Mouse (Mus musculus): ENCODE measurements around the gene Gcdh.

- TF ChIP-seq CTCF (IDR thresholded peaks at IDR 0.05; ENCODE audit: insufficient read depth, low read length): no peak
- TF ChIP-seq POLR2A (IDR thresholded peaks at IDR 0.05; ENCODE audit: borderline replicate concordance, extremely low read depth, low read depth, low read length): no peak
These were observed 14.8 kb downstream of the Gcdh start for GRCm38 (mm10) chr8:84878915-84879314.
